Mouse (Mus musculus): ENCODE measurements around the gene Serinc4.

The Serinc4 gene

GRCm38 (mm10) chr2:121448136-121448535 is 8.4 kb downstream of the Serinc4 start:
- DNase-seq (ENCODE audit: low read depth in 1 of 2, low spot score in 2 of 2) = no peak

- DNase-seq (ENCODE audit: low read depth in 1 of 2, low spot score in 2 of 2) = no peak
Measured at GRCm38 (mm10) chr2:121447006-121447405, 9.6 kb downstream of the Serinc4 start.

- no peak for DNase-seq (ENCODE audit: low read depth in 1 of 2, low spot score in 2 of 2)
Measured at GRCm38 (mm10) chr2:121446506-121446905, 10.1 kb downstream of the Serinc4 start.

DNA sequence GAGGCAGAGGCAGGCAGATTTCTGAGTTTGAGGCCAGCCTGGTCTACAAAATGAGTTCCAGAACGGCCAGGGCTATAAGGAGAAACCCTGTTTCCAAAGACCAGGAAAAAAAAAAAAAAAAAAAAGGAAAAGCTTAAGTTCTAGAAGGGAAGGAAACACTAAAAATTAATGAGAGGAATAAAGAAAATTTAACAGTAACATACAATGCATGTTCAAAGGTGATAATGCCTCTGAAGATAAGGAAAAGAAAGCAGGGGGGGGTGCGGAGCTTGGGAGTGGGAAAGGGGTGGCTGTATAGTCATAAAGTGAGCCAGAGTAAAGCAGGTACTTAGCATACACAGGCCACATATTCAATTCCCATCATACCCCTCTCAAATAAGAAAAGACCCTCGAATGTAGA is 11.5 kb downstream of the Serinc4 start:
- DNase-seq (ENCODE audit: low read depth in 1 of 2, low spot score in 2 of 2) = no peak

DNA sequence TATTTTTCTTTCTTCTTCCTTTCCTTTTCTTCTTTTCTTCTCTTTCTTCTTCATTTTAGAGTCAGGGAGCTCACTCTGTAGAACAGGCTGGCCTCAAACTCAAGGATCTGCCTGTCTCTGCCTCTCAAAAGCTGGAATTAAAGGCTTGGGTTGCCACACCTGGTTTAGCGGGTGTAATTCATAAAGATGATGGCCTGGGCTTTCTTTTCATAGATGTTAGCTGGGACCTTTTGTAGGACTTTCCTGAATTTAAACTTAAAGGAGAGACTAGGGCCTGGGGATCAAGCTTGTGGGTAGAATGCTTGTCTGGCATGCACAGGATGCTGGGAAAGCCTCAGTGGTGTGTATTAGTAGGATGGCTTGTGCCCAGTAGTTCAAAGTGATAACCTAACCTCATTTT is 12.4 kb downstream of the Serinc4 start, which contains the start of gene Ell3:
TSS of gene Ell3 (minus strand) at position 101 of the 400 bp plus-strand sequence.
- no peak for DNase-seq (ENCODE audit: low read depth in 1 of 2, low spot score in 2 of 2)

- DNase-seq (ENCODE audit: low read depth in 1 of 2, low spot score in 2 of 2) = no peak
Measured at GRCm38 (mm10) chr2:121443068-121443349, 13.6 kb downstream of the Serinc4 start.

- peak in 1 of 2 experiments; percentile 12 for DNase-seq (ENCODE audit: low read depth in 1 of 2, low spot score in 2 of 2)
Measured at GRCm38 (mm10) chr2:121442259-121443067, 14.1 kb downstream of the Serinc4 start.

- no peak for DNase-seq (ENCODE audit: low read depth in 1 of 2, low spot score in 2 of 2)
Measured at GRCm38 (mm10) chr2:121441800-121442199, 14.8 kb downstream of the Serinc4 start.

DNA sequence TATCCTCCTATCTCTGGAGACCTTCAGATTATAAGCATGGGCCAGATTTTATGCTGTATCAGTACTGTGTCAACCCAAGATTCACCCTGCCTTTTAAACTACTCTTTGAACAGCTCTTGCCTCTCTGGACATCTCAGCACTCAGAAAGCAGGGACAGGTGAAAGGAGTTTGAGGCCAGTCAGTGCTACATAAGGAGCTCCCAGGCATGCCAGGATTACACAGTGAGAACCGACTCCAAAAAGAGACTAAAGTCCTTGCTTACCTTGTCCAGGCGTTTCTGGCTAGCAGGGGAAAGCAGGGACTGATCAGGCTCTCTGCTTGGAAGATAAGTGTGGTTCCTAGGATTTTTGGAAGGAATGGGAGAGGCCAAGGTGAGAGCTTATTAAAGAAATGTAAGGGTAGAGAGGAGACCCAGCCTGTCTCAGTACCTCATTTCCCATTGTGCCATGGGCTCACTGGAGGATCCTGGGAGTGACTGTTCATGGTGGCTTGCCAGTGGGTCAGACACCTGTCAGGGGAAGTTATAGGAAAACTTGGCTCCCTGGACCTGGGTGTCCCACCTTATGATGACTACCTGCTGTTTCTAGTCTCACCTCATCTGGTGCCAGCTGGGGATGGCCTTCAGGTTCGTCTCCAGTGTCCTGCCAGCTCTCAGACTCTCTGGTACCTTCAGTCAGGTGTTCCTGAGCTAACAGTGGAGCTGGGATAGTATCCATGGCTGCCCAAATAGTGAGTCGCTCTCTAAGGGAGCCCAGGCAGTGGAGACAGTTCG is 15.6 kb downstream of the Serinc4 start:
- DNase-seq (ENCODE audit: low read depth in 1 of 2, low spot score in 2 of 2) = no peak

GRCm38 (mm10) chr2:121439746-121440145 is 16.8 kb downstream of the Serinc4 start:
- no peak for DNase-seq (ENCODE audit: low read depth in 1 of 2, low spot score in 2 of 2)

DNA sequence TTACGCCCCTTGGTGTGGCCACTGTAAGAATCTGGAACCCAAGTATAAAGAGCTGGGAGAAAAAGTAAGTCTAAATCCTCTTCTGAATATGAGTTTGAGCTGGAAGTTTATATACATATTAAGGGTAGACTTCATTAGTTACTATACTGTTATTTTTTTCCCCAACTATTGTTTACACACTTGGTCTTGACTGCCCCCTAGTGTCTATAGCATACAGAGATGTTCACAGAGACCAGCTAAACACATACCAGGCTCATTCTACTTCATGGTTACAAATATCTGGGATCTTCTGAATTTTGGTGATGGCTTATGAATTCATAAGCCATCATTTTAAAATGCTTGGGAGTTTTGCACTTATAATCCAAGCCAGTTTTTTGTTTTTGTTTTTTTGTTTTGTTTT is 21.7 kb downstream of the Serinc4 start:
- no peak for DNase-seq (ENCODE audit: low read depth in 1 of 2, low spot score in 2 of 2)

GRCm38 (mm10) chr2:121425890-121426289 is 30.7 kb downstream of the Serinc4 start:
- DNase-seq (ENCODE audit: low read depth in 1 of 2, low spot score in 2 of 2) = no peak

- DNase-seq (ENCODE audit: low read depth in 1 of 2, low spot score in 2 of 2) = no peak
Measured at GRCm38 (mm10) chr2:121423166-121423565, 33.4 kb downstream of the Serinc4 start.

GRCm38 (mm10) chr2:121418476-121418875 is 38.1 kb downstream of the Serinc4 start:
- no peak for DNase-seq (ENCODE audit: low read depth in 1 of 2, low spot score in 2 of 2)

DNA sequence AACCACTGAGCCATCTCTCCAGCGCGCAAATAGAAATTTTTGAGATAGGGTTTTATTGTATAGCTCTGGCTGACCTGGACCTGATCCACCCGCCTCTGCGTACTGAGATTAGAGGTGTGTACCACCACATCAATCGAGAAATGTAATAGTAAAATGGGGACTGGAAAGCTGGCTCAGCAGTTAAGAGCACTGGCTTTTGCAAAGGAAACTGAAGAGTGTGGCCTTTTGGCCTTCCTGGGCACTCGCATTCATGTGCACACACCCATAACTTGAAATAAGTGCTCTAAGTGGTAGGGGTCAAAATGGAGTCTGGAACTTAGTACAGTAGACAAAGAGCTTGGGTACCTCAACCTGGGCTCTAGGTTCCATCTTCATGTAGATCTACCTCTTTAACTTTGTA is 40.2 kb downstream of the Serinc4 start:
- DNase-seq (ENCODE audit: low read depth in 1 of 2, low spot score in 2 of 2) = no peak

DNA sequence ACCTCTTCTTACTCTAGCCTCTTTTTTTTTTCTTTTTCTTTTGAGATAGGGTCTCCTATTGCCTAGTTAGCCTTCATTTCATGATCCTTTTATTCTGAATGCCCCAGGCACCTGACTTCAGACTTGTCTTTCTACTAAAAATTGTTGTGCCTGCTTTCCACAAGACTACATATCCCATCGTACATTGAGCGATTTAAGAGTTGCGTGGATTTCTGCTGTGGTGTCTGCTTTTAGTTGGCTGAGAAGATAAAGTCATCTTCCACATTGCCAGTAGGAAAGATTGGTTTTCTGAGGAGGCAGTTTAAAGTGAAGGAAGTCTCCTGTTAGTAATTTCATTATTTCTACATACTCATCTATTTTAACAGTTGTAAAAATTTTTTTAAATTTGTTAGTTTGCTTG is 41.0 kb downstream of the Serinc4 start:
- DNase-seq (ENCODE audit: low read depth in 1 of 2, low spot score in 2 of 2) = no peak

GRCm38 (mm10) chr2:121415103-121415502 is 41.5 kb downstream of the Serinc4 start:
- no peak for DNase-seq (ENCODE audit: low read depth in 1 of 2, low spot score in 2 of 2)

- no peak for DNase-seq (ENCODE audit: low read depth in 1 of 2, low spot score in 2 of 2)
Measured at GRCm38 (mm10) chr2:121414139-121414685, 42.4 kb downstream of the Serinc4 start.

GRCm38 (mm10) chr2:121413387-121414042 is 43.1 kb downstream of the Serinc4 start, which contains the start of the genes Pdia3 and Catsper2:
Gene Pdia3, plus strand, starts transcription at chr2:121413775.
Gene Catsper2, minus strand, starts transcription at chr2:121413792.
- peak; percentile 83 to 89 for DNase-seq (ENCODE audit: low read depth in 1 of 2, low spot score in 2 of 2)

DNA sequence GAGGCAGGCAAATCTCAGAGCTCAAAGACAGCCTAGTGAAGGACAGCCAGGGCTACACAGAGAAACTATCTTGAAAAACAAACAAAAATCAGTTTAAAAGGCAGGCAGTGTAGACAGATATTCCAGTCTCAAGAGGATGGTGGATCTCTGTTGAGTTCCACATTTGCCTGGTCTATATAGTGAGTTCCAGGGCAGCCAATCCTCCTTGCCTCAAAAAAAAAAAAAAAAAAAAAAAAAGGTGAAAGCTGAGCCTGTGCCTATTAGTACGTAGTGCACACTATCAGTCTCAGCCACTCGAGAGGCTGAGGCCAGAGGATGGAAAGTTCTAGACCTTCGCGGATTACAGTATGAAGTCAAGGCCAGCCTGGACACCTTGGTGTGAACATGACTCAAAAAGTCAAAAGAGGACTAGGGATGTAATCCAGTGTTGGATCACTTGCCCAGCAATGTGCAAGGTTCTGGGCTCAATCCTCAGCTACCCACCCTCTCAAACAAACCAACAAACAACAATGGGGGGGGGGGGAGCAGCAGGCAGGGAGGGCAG is 43.7 kb downstream of the Serinc4 start:
- no peak for DNase-seq (ENCODE audit: low read depth in 1 of 2, low spot score in 2 of 2)

DNA sequence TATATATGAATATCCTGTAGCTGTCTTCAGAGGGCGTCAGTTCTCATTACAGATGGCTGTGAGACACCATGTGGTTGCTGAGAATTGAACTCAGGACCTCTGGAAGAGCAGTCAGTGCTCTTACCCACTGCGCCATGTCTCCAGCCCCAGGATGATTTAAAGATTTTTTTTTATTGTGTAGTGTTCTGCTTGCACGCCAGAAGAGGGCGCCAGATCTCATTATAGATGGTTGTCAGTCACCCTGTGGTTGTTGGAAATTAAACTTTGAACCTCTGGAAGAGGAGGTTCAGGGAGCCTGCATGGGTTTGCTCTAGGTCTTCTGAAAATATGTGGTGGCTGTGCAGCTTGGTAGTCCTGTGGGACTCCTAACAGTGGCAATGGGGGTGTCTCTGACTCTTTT is 48.4 kb downstream of the Serinc4 start:
- peak; percentile 5 to 37 for DNase-seq (ENCODE audit: low read depth in 1 of 2, low spot score in 2 of 2)
